Mouse (Mus musculus): ENCODE data around the gene Boc. TPM values are rescaled to one million over a fixed set of nuclear protein-coding genes. Genes with fewer than 3 reads are reported as not detected.

Boc gene
- total RNA-seq, 1 experiment: 5.4 TPM

DNA sequence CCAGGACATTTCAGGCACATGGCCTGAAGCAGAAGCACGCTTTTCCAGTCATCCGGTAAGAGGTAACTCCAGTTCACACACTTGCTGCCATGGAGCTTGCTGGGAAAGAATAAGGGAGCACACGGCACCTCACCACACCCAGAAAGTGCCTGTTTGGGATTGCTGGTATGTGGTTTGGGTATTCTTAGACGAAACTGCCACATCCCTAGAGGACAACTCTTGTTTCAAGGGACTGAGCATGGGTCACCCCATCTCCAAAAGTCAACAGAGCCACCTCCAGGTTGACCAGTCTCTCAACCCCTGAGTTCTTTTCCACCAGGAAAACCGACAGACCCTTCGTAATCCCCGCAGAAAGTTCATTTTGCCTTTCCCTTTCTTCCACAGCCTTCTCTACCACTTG lies 1.6 kb downstream of the Boc start:
- in situ Hi-C loops (cut with MboI; ENCODE audit: low sequenced_read_pairs in 2 of 2, unreplicated experiment in 2 of 2): no loop called here
- no peak overlapping the region for H3K4me3 ChIP-seq (ENCODE audit: insufficient read depth in 1 of 2, low read depth in 1 of 2, low read length in 2 of 2, poor library complexity in 1 of 2, severe bottlenecking in 1 of 2)
- no peak for DNase-seq (ENCODE audit: low read depth, low spot score)

DNA sequence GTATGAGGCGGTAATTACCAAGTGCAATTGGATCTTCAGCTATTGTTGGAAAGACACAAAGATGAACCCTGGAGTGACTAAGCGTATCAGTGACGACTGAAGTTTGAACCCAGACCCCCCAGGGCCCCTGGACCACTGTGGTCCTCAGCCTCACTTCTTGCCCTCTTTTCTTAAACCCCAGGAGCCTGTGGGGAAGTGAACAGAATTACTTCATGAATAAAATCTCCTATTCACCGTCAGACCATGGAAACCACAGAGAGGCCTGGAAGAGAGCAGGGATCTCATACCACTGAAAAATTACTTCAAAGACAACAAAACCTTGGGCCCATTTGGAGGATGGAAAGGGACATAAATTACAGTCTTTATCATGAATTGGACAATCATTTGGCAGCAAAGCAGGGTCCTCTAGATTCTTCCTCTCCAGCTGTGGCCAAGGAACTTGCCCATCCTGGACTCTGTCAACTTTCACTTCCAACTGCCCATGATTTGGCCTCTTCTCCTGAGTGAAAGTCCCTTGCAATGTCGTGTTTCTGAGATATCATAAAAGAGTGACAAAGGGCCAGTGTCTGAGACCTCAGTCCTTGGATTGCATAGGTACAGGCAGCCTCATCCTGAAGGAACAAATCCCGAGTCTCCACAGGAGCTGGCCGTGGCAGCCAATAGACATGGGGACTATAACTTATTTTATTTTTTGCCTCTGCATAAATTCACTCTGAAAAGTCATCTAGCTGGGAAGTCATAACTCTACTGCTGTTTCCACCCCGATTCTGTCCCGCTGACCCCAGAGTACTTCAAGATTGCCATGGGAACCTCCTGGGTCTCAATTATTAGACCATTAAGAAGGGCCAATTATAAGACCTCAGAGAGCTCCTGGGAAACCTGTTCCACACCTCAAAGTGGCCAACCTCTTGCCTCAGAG lies 2.6 kb downstream of the Boc start:
- in situ Hi-C loops (cut with MboI; ENCODE audit: low sequenced_read_pairs in 2 of 2, unreplicated experiment in 2 of 2): no loop called here
- Histone ChIP-seq H3K4me1 (ENCODE audit: control insufficient read depth in 2 of 2, insufficient read depth in 2 of 2, low read length in 2 of 2, poor library complexity in 1 of 2) (peaks cover under 1 to 5% of the 10 kb centered on the region in 2 experiments; a peak in 2 of 4 replicates), H3K9me3 (ENCODE audit: control insufficient read depth, insufficient read depth, low read depth, low read length) (no peaks in the 10 kb centered on the region), H3K9ac (ENCODE audit: insufficient read depth, low read depth, low read length, poor library complexity, severe bottlenecking) (no peak overlapping the region), H3K4me3 (ENCODE audit: insufficient read depth in 1 of 2, low read depth in 1 of 2, low read length in 2 of 2, poor library complexity in 1 of 2, severe bottlenecking in 1 of 2) (no peak overlapping the region), H3K27ac (ENCODE audit: insufficient read depth, low read depth, low read length, poor library complexity, severe bottlenecking) (no peak overlapping the region), H3K36me3 (ENCODE audit: control insufficient read depth, insufficient read depth, low read length, poor library complexity, severe bottlenecking) (no peaks in the 10 kb centered on the region)
- TF ChIP-seq ZNF384 (IDR thresholded peaks at IDR 0.05; ENCODE audit: low read depth, low read length) (no peak), HCFC1 (IDR thresholded peaks at IDR 0.05; ENCODE audit: borderline replicate concordance, insufficient read depth, low read length) (no peak), MAFK (IDR thresholded peaks at IDR 0.05; ENCODE audit: insufficient read depth, low read depth, low read length) (no peak), CHD2 (IDR thresholded peaks at IDR 0.05; ENCODE audit: low read depth, low read length) (no peak), ZC3H11A (IDR thresholded peaks at IDR 0.05; ENCODE audit: borderline replicate concordance, low read depth, low read length) (no peak)
- no peak for DNase-seq (ENCODE audit: low read depth, low spot score)

More for the DNA sequence above, 1.6 kb downstream of the Boc start:
- H3K9ac ChIP-seq (ENCODE audit: insufficient read depth, low read depth, low read length, poor library complexity, severe bottlenecking): no peak overlapping the region
- peaks cover 0 to 2% of the 10 kb centered on the region in 2 experiments; a peak in 1 of 4 replicates for H3K4me1 ChIP-seq (ENCODE audit: control insufficient read depth in 2 of 2, insufficient read depth in 2 of 2, low read length in 2 of 2, poor library complexity in 1 of 2)
- TF ChIP-seq CHD2 (IDR thresholded peaks at IDR 0.05; ENCODE audit: low read depth, low read length): no peak
- no peak for TF ChIP-seq MAFK (IDR thresholded peaks at IDR 0.05; ENCODE audit: insufficient read depth, low read depth, low read length)
- no peak for TF ChIP-seq HCFC1 (IDR thresholded peaks at IDR 0.05; ENCODE audit: borderline replicate concordance, insufficient read depth, low read length)
- no peak for TF ChIP-seq ZNF384 (IDR thresholded peaks at IDR 0.05; ENCODE audit: low read depth, low read length)
- no peak for TF ChIP-seq ZC3H11A (IDR thresholded peaks at IDR 0.05; ENCODE audit: borderline replicate concordance, low read depth, low read length)
- H3K9me3 ChIP-seq (ENCODE audit: control insufficient read depth, insufficient read depth, low read depth, low read length): no peaks in the 10 kb centered on the region
- H3K27ac ChIP-seq (ENCODE audit: insufficient read depth, low read depth, low read length, poor library complexity, severe bottlenecking): no peak overlapping the region
- no peaks in the 10 kb centered on the region for H3K36me3 ChIP-seq (ENCODE audit: control insufficient read depth, insufficient read depth, low read length, poor library complexity, severe bottlenecking)

- H3K4me3 ChIP-seq (ENCODE audit: insufficient read depth in 1 of 2, low read depth in 1 of 2, low read length in 2 of 2, poor library complexity in 1 of 2, severe bottlenecking in 1 of 2): no peak overlapping the region
- no peaks in the 10 kb centered on the region for H3K36me3 ChIP-seq (ENCODE audit: control insufficient read depth, insufficient read depth, low read length, poor library complexity, severe bottlenecking)
- in situ Hi-C loops (cut with MboI; ENCODE audit: low sequenced_read_pairs in 2 of 2, unreplicated experiment in 2 of 2): no loop called here
- H3K4me1 ChIP-seq (ENCODE audit: control insufficient read depth in 2 of 2, insufficient read depth in 2 of 2, low read length in 2 of 2, poor library complexity in 1 of 2): peaks cover 3 to 8% of the 10 kb centered on the region in 2 experiments; a peak in 2 of 4 replicates
- H3K9me3 ChIP-seq (ENCODE audit: control insufficient read depth, insufficient read depth, low read depth, low read length): no peaks in the 10 kb centered on the region
- H3K9ac ChIP-seq (ENCODE audit: insufficient read depth, low read depth, low read length, poor library complexity, severe bottlenecking): no peak overlapping the region
- H3K27ac ChIP-seq (ENCODE audit: insufficient read depth, low read depth, low read length, poor library complexity, severe bottlenecking): no peak overlapping the region
- no peak for DNase-seq (ENCODE audit: low read depth, low spot score)
- TF ChIP-seq HCFC1 (IDR thresholded peaks at IDR 0.05; ENCODE audit: borderline replicate concordance, insufficient read depth, low read length): no peak
- TF ChIP-seq MAFK (IDR thresholded peaks at IDR 0.05; ENCODE audit: insufficient read depth, low read depth, low read length): peak; percentile 82
Measured at GRCm38 (mm10) chr16:44553861-44554260, 4.8 kb downstream of the Boc start.

- Histone ChIP-seq H3K27ac (ENCODE audit: insufficient read depth, low read depth, low read length, poor library complexity, severe bottlenecking) (no peak overlapping the region), H3K4me3 (ENCODE audit: insufficient read depth in 1 of 2, low read depth in 1 of 2, low read length in 2 of 2, poor library complexity in 1 of 2, severe bottlenecking in 1 of 2) (no peak overlapping the region), H3K36me3 (ENCODE audit: control insufficient read depth, insufficient read depth, low read length, poor library complexity, severe bottlenecking) (no peaks in the 10 kb centered on the region), H3K9ac (ENCODE audit: insufficient read depth, low read depth, low read length, poor library complexity, severe bottlenecking) (no peak overlapping the region), H3K9me3 (ENCODE audit: control insufficient read depth, insufficient read depth, low read depth, low read length) (no peaks in the 10 kb centered on the region), H3K4me1 (ENCODE audit: control insufficient read depth in 2 of 2, insufficient read depth in 2 of 2, low read length in 2 of 2, poor library complexity in 1 of 2) (peaks cover 3 to 8% of the 10 kb centered on the region in 2 experiments; a peak in 2 of 4 replicates)
- TF ChIP-seq MAFK (IDR thresholded peaks at IDR 0.05; ENCODE audit: insufficient read depth, low read depth, low read length) (no peak), CHD2 (IDR thresholded peaks at IDR 0.05; ENCODE audit: low read depth, low read length) (no peak), ZC3H11A (IDR thresholded peaks at IDR 0.05; ENCODE audit: borderline replicate concordance, low read depth, low read length) (no peak), HCFC1 (IDR thresholded peaks at IDR 0.05; ENCODE audit: borderline replicate concordance, insufficient read depth, low read length) (no peak), ZNF384 (IDR thresholded peaks at IDR 0.05; ENCODE audit: low read depth, low read length) (no peak)
- in situ Hi-C loops (cut with MboI; ENCODE audit: low sequenced_read_pairs in 2 of 2, unreplicated experiment in 2 of 2): no loop called here
- DNase-seq (ENCODE audit: low read depth, low spot score): no peak
Measured at GRCm38 (mm10) chr16:44552726-44553125, 6.0 kb downstream of the Boc start.
